ENCODE assay signal across 19 mouse cellular contexts in the genomic region with DNA sequence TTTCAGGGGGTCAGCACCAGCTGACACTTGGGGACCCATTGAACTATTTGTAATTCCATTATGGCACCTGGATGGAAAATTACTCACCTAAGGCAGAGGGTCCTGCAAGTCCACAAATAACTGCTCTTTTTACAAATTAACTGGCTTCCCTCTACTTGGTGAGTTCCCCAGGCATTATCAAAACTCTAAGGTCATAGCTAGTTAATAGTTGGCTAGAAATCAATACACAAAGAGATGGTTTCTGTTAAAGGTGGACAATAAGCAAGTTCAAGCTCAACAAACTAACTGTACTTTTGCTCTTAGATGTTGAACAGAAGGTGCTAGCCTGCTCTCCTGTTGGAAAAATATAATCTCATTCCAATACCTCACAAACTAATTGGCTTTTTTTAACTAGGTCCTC.
A peak's percentile ranks its signal among the peaks of the same experiment; 100 is the strongest.
DNase-seq lines count a peak whose midpoint lies in the region; ATAC-seq and TF ChIP-seq lines count a peak whose summit lies in the region.
"Had no signal": no experiment of that assay in that cellular context is flagged by ENCODE, and none has a peak within 500 bp of the region (broad histone marks: within the 10 kb centered on the region; RNA-seq: fewer than 3 reads in every experiment).

No protein-coding gene starts in this region.

- peak overlapping the region; percentile 30 for H3K9ac ChIP-seq in liver, adult 2 months (ENCODE audit: low read depth, low read length)
- H3K9ac ChIP-seq in liver, embryonic 11.5 days (ENCODE audit: low read depth, low read length) = no peak overlapping the region
- no peak overlapping the region for H3K9ac ChIP-seq in intestine, embryonic 14.5 days (ENCODE audit: low read length)
- no peak overlapping the region for H3K9ac ChIP-seq in intestine, embryonic 16.5 days (ENCODE audit: low read depth, low read length)
- H3K9ac ChIP-seq in liver, postnatal 0 days (replicated peaks) = no peak overlapping the region
- H3K9ac ChIP-seq in neural tube, embryonic 15.5 days (replicated peaks) = no peak overlapping the region
- H3K9ac ChIP-seq: embryonic facial prominence, embryonic 15.5 days; heart, embryonic 13.5 days had no signal

- peak; percentile 97 for DNase-seq in liver, adult 2 months (ENCODE audit: extremely low read depth, low read depth, low spot score)
- no peak for DNase-seq in liver, embryonic 11.5 days (ENCODE audit: low spot score)
- no peak for DNase-seq in intestine, embryonic 14.5 days (ENCODE audit: low spot score)
- DNase-seq in liver, postnatal 0 days = no peak
- no peak for DNase-seq in adrenal gland, postnatal 25 days
- DNase-seq: adrenal gland, adult 8-10 months; cerebellum, adult 11 months; cerebellum, adult 8-10 months; cerebellum, postnatal 14 days; embryo, embryonic 11 days; gastrocnemius, adult 2 months; gastrocnemius, postnatal 25 days; heart, postnatal 36 days had no signal

- peak overlapping the region; percentile 85 for H3K27ac ChIP-seq in liver, adult 2 months (replicated peaks; ENCODE audit: insufficient read depth, low read depth, low read length)
- no peak overlapping the region for H3K27ac ChIP-seq in liver, embryonic 11.5 days (ENCODE audit: low read depth, low read length)
- H3K27ac ChIP-seq in intestine, embryonic 14.5 days (ENCODE audit: low read depth) = no peak overlapping the region
- peak overlapping the region; percentile 39; the same call in 1 of the 2 replicates for H3K27ac ChIP-seq in intestine, embryonic 16.5 days (ENCODE audit: low read length)
- peak overlapping the region; percentile 72 for H3K27ac ChIP-seq in liver, postnatal 0 days (ENCODE audit: low read depth)
- no peak overlapping the region for H3K27ac ChIP-seq in neural tube, embryonic 15.5 days (replicated peaks)
- H3K27ac ChIP-seq: embryonic facial prominence, embryonic 15.5 days; forebrain, embryonic 10.5 days; gastrocnemius, adult 2 months; heart, embryonic 13.5 days had no signal

- ATAC-seq in liver, embryonic 11.5 days (replicated peaks; ENCODE audit: low FRiP score) = no peak
- ATAC-seq in intestine, embryonic 14.5 days (replicated peaks; ENCODE audit: low FRiP score, low TSS enrichment, low read depth) = 0 out of 2 replicates have a peak, but pooled peaks have one; percentile 12
- ATAC-seq in intestine, embryonic 16.5 days = peak; percentile 76
- ATAC-seq in liver, postnatal 0 days = peak; percentile 84
- no peak for ATAC-seq in neural tube, embryonic 15.5 days (ENCODE audit: low FRiP score)

- no peak for TF ChIP-seq POLR2A in liver, adult 2 months (IDR thresholded peaks at IDR 0.05; ENCODE audit: extremely low read depth, insufficient read depth, low read length)

- H3K9me3 ChIP-seq in liver, embryonic 11.5 days (ENCODE audit: control insufficient read depth, low read length) = no peaks in the 10 kb centered on the region
- no peaks in the 10 kb centered on the region for H3K9me3 ChIP-seq in intestine, embryonic 14.5 days (ENCODE audit: control insufficient read depth, low read length)
- H3K9me3 ChIP-seq in intestine, embryonic 16.5 days (ENCODE audit: control insufficient read depth, low read length) = no peaks in the 10 kb centered on the region
- H3K9me3 ChIP-seq in liver, postnatal 0 days (ENCODE audit: low read length) = no peaks in the 10 kb centered on the region
- H3K9me3 ChIP-seq in neural tube, embryonic 15.5 days (replicated peaks) = no peaks in the 10 kb centered on the region
- H3K9me3 ChIP-seq: embryonic facial prominence, embryonic 15.5 days; forebrain, embryonic 10.5 days; heart, embryonic 13.5 days had no signal

- no peaks in the 10 kb centered on the region for H3K27me3 ChIP-seq in liver, adult 2 months (ENCODE audit: control insufficient read depth, insufficient read depth, low read length)
- H3K27me3 ChIP-seq in liver, embryonic 11.5 days (replicated peaks; ENCODE audit: control insufficient read depth, insufficient read depth, low read length) = no peaks in the 10 kb centered on the region
- no peaks in the 10 kb centered on the region for H3K27me3 ChIP-seq in intestine, embryonic 14.5 days (replicated peaks; ENCODE audit: control insufficient read depth, insufficient read depth, low read length)
- H3K27me3 ChIP-seq in intestine, embryonic 16.5 days (replicated peaks; ENCODE audit: control insufficient read depth, insufficient read depth, low read length) = no peaks in the 10 kb centered on the region
- no peaks in the 10 kb centered on the region for H3K27me3 ChIP-seq in liver, postnatal 0 days (ENCODE audit: insufficient read depth, low read length)
- H3K27me3 ChIP-seq in neural tube, embryonic 15.5 days (replicated peaks) = no peaks in the 10 kb centered on the region
- H3K27me3 ChIP-seq: embryonic facial prominence, embryonic 15.5 days; heart, embryonic 13.5 days had no signal

- H3K4me1 ChIP-seq in liver, adult 2 months (ENCODE audit: control insufficient read depth, insufficient read depth, low read length) = peaks cover 8% of the 10 kb centered on the region; the same call in 1 of the 2 replicates
- H3K4me1 ChIP-seq in liver, embryonic 11.5 days (replicated peaks; ENCODE audit: control insufficient read depth, insufficient read depth, low read length) = no peaks in the 10 kb centered on the region
- H3K4me1 ChIP-seq in intestine, embryonic 14.5 days (replicated peaks; ENCODE audit: control insufficient read depth, insufficient read depth, low read length) = no peaks in the 10 kb centered on the region
- H3K4me1 ChIP-seq in intestine, embryonic 16.5 days (ENCODE audit: control insufficient read depth, insufficient read depth, low read length) = no peaks in the 10 kb centered on the region
- no peaks in the 10 kb centered on the region for H3K4me1 ChIP-seq in liver, postnatal 0 days (ENCODE audit: insufficient read depth)
- H3K4me1 ChIP-seq in neural tube, embryonic 15.5 days = no peaks in the 10 kb centered on the region
- H3K4me1 ChIP-seq: embryonic facial prominence, embryonic 15.5 days; forebrain, embryonic 10.5 days; heart, embryonic 13.5 days had no signal

- no peaks in the 10 kb centered on the region for H3K79me2 ChIP-seq in liver, adult 2 months (ENCODE audit: control insufficient read depth, insufficient read depth, low read length)

- no peak overlapping the region for H3K4me3 ChIP-seq in liver, adult 2 months (ENCODE audit: insufficient read depth, low read depth, low read length)
- H3K4me3 ChIP-seq in liver, embryonic 11.5 days (ENCODE audit: low read depth, low read length) = no peak overlapping the region
- no peak overlapping the region for H3K4me3 ChIP-seq in intestine, embryonic 14.5 days (ENCODE audit: low read depth, low read length)
- H3K4me3 ChIP-seq in intestine, embryonic 16.5 days (ENCODE audit: low read length) = no peak overlapping the region
- H3K4me3 ChIP-seq in liver, postnatal 0 days (ENCODE audit: low read depth, low read length) = no peak overlapping the region
- H3K4me3 ChIP-seq in neural tube, embryonic 15.5 days (replicated peaks) = no peak overlapping the region
- H3K4me3 ChIP-seq: embryonic facial prominence, embryonic 15.5 days; erythroblast, embryonic 14.5 days; forebrain, embryonic 10.5 days; gastrocnemius, adult 2 months; heart, embryonic 13.5 days had no signal

- H3K4me2 ChIP-seq in liver, embryonic 11.5 days = no peak overlapping the region
- H3K4me2 ChIP-seq in intestine, embryonic 14.5 days (ENCODE audit: low read length) = no peak overlapping the region
- peak overlapping the region; percentile 5 for H3K4me2 ChIP-seq in intestine, embryonic 16.5 days (ENCODE audit: low read depth, low read length)
- 0 out of 2 replicates have a peak overlapping the region, but pooled peaks have one; percentile 7 for H3K4me2 ChIP-seq in liver, postnatal 0 days (ENCODE audit: low read depth, low read length)
- no peak overlapping the region for H3K4me2 ChIP-seq in neural tube, embryonic 15.5 days
- H3K4me2 ChIP-seq: embryonic facial prominence, embryonic 15.5 days; heart, embryonic 13.5 days had no signal

- H3K36me3 ChIP-seq in liver, adult 2 months (ENCODE audit: control insufficient read depth, insufficient read depth, low read length) = no peaks in the 10 kb centered on the region
- H3K36me3 ChIP-seq in liver, embryonic 11.5 days (ENCODE audit: control insufficient read depth, insufficient read depth, low read length) = no peaks in the 10 kb centered on the region
- H3K36me3 ChIP-seq in intestine, embryonic 14.5 days (ENCODE audit: control insufficient read depth, insufficient read depth, low read length) = no peaks in the 10 kb centered on the region
- no peaks in the 10 kb centered on the region for H3K36me3 ChIP-seq in intestine, embryonic 16.5 days (ENCODE audit: control insufficient read depth, insufficient read depth, low read length)
- no peaks in the 10 kb centered on the region for H3K36me3 ChIP-seq in liver, postnatal 0 days (replicated peaks; ENCODE audit: insufficient read depth, low read length)
- H3K36me3 ChIP-seq in neural tube, embryonic 15.5 days = no peaks in the 10 kb centered on the region
- H3K36me3 ChIP-seq: embryonic facial prominence, embryonic 15.5 days; forebrain, embryonic 10.5 days; heart, embryonic 13.5 days had no signal

- no peak for TF ChIP-seq EP300 in liver, postnatal 0 days (IDR thresholded peaks at IDR 0.05; ENCODE audit: low read depth)

- TF ChIP-seq CTCF in liver, adult 2 months (IDR thresholded peaks at IDR 0.05; ENCODE audit: low read depth, low read length) = no peak
- TF ChIP-seq CTCF in liver, postnatal 0 days (IDR thresholded peaks at IDR 0.05; ENCODE audit: low read depth) = no peak

Comparison
In these comparisons a context has a peak if more than half of its experiments do, and no peak if none do; other contexts are left out.
1. H3K27ac ChIP-seq: peak in liver, adult 2 months (single experiment), intestine, embryonic 16.5 days (single experiment) and liver, postnatal 0 days (single experiment); none in liver, embryonic 11.5 days (single experiment), intestine, embryonic 14.5 days (single experiment) and neural tube, embryonic 15.5 days (single experiment).
2. ATAC-seq: peak in intestine, embryonic 14.5 days (single experiment), intestine, embryonic 16.5 days (single experiment) and liver, postnatal 0 days (single experiment); none in liver, embryonic 11.5 days (single experiment) and neural tube, embryonic 15.5 days (single experiment).
3. H3K4me2 ChIP-seq: peak in intestine, embryonic 16.5 days (single experiment) and liver, postnatal 0 days (single experiment); none in liver, embryonic 11.5 days (single experiment), intestine, embryonic 14.5 days (single experiment) and neural tube, embryonic 15.5 days (single experiment).